Mouse (Mus musculus) thymus, adult 2 months (tissue): ENCODE data around the gene Metrn.

Experiments used
- CTCF ChIP-seq: fragments of 200-500 bp; IDR thresholded peaks from 2 replicates; pipeline ENCODE4 v1.5.1; 2012; ENCODE audit warnings: mild to moderate bottlenecking, control low read depth, low read length, moderate library complexity, borderline replicate concordance; ENCODE audit not compliant: control insufficient read depth, poor library complexity, insufficient read depth; ENCODE audit errors: extremely low read depth
- POLR2A ChIP-seq: fragments of 200-500 bp; IDR thresholded peaks from 2 replicates; pipeline ENCODE4 v1.6.1; 2012; ENCODE audit warnings: mild to moderate bottlenecking, low read length, control low read depth, moderate library complexity; ENCODE audit not compliant: control insufficient read depth, poor library complexity, insufficient read depth; ENCODE audit errors: extremely low read depth

DNA sequence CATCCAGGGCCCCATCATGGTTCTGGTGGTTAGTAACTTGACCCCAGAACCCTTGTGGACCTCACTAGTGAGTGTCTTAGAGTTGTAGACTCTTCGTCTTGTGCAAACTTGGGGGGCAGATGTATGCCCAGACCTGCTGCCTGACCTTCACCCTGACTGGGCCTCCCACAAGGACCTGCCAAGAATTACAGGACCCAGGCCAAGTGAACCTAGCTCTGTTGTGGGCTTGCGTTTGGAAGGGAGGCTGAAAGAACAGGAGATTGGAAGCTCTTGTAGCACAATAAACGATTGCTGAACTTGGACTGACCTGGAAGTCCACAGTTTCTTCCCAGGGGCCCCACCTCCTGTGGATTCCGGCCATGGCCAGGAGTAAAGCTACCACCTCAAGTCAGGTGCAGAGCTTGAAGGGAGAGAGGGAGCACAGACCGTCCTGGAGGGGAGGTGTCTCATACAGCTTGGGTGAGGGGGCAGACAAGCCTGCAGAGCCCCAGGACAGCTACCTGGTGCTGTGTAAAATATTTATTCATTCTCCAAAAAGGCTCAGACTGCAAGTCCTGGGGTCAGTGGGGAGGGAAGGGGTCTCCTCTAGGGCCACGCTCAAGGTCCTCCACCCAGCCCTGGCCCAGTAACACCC, 37.1 kb upstream of the Metrn start:
- TF ChIP-seq CTCF (no peak), POLR2A (no peak)
